9 mouse cellular contexts compared by ENCODE assay signal in genomic region chr8:71368366-71368765, GRCm38 (mm10). TPM values are rescaled to one million over a fixed set of nuclear protein-coding genes. Genes with fewer than 3 reads are reported as not detected.
DNase-seq lines count a peak whose midpoint lies in the region; ATAC-seq lines count a peak whose summit lies in the region.
"Had no signal": no experiment of that assay in that cellular context is flagged by ENCODE, and none has a peak within 500 bp of the region (broad histone marks: within the 10 kb centered on the region; RNA-seq: fewer than 3 reads in every experiment).

No protein-coding gene starts in this region.

- ATAC-seq in kidney, embryonic 14.5 days (ENCODE audit: low FRiP score, low TSS enrichment) = no peak

- H3K36me3 ChIP-seq in kidney, embryonic 14.5 days (ENCODE audit: control insufficient read depth, insufficient read depth, low read length) = peaks cover 22% of the 10 kb centered on the region
- peaks cover 8% of the 10 kb centered on the region; the same call in 1 of the 2 replicates for H3K36me3 ChIP-seq in macrophage (ENCODE audit: inconsistent target)

- H3K4me2 ChIP-seq in kidney, embryonic 14.5 days (replicated peaks; ENCODE audit: low read depth, low read length) = no peak overlapping the region; the same call in 1 of the 2 replicates

- H3K79me2 ChIP-seq in macrophage (ENCODE audit: inconsistent target) = peaks cover 13% of the 10 kb centered on the region; the same call in 1 of the 2 replicates

- no peaks in the 10 kb centered on the region for H3K9me3 ChIP-seq in kidney, embryonic 14.5 days (ENCODE audit: control insufficient read depth, low read length)

- H3K4me1 ChIP-seq in kidney, embryonic 14.5 days (ENCODE audit: control insufficient read depth, insufficient read depth, low read length) = peaks cover 14% of the 10 kb centered on the region
- peaks cover 3% of the 10 kb centered on the region; the same call in 1 of the 2 replicates for H3K4me1 ChIP-seq in brown adipose tissue, adult 24 weeks (ENCODE audit: control insufficient read depth, insufficient read depth, insufficient read length, low read length)

- DNase-seq in cerebellum, adult 11-12 months = peak; percentile 47
- no peak for DNase-seq in cerebellum, postnatal 4 days (ENCODE audit: low spot score in 2 of 2)
- no peak for DNase-seq in kidney, adult 9 months
- DNase-seq in urinary bladder, adult 18-20 months (ENCODE audit: low spot score in 2 of 2) = no peak
- DNase-seq in retina, embryonic 14.5 days (ENCODE audit: low spot score) = no peak

- H3K27ac ChIP-seq in kidney, embryonic 14.5 days (ENCODE audit: low read depth, low read length) = no peak overlapping the region
- H3K27ac ChIP-seq in brown adipose tissue, adult 24 weeks (replicated peaks; ENCODE audit: low read depth, low read length) = peak overlapping the region; percentile 70; the same call in 1 of the 2 replicates
- peak overlapping the region; percentile 97 for H3K27ac ChIP-seq in macrophage

- H3K9ac ChIP-seq in kidney, embryonic 14.5 days (ENCODE audit: low read depth, low read length) = peak overlapping the region; percentile 70; the same call in 1 of the 2 replicates

- H3K4me3 ChIP-seq in kidney, embryonic 14.5 days (ENCODE audit: low read length) = no peak overlapping the region
- no peak overlapping the region for H3K4me3 ChIP-seq in brown adipose tissue, adult 24 weeks (ENCODE audit: insufficient read depth, low read depth, low read length)
- H3K4me3 ChIP-seq in macrophage (ENCODE audit: inconsistent target) = peak overlapping the region; percentile 75

- H3K27me3 ChIP-seq in kidney, embryonic 14.5 days (ENCODE audit: control insufficient read depth, insufficient read depth, low read length) = no peaks in the 10 kb centered on the region

RNA-seq across cellular contexts. Expression of gene Use1, which starts 1.7 kb away (rescaled TPM):
- polyA plus RNA-seq in kidney, embryonic 14.5 days (2014; fragmentation: Nextera tagmentation; extraction: Ambion mirVana) = 112 and 115 TPM in 2 replicates
- polyA plus RNA-seq in brown adipose tissue, adult 24 weeks (2012; ENCODE audit: insufficient read depth, insufficient read length, missing spikeins) = 116 and 173 TPM in 2 replicates
- 100 to 1,000 TPM in 16 of 26 experiments, 10 to 100 TPM in 10; 44.5 to 178 (median 118) TPM for total RNA-seq in macrophage (2018; cell fraction: chromatin; rRNA removed)
- total RNA-seq in macrophage (2018; cell fraction: cytosol; rRNA removed) = 100 to 1,000 TPM in 20 of 26 experiments, 10 to 100 TPM in 6; 75.1 to 172 (median 110) TPM
- 100 to 1,000 TPM in 12 of 26 experiments, 10 to 100 TPM in 14; 49.8 to 147 (median 94.9) TPM for total RNA-seq in macrophage (2018; cell fraction: nucleus; rRNA removed)
- 88.4 to 157 TPM (median 128 TPM) in 3 replicates for polyA plus RNA-seq in macrophage (2018)

RNA-seq across cellular contexts. Expression of gene Ocel1, which starts 2.7 kb away (rescaled TPM):
- polyA plus RNA-seq in kidney, embryonic 14.5 days (2014; fragmentation: Nextera tagmentation; extraction: Ambion mirVana) = 4.6 and 5.2 TPM in 2 replicates
- polyA plus RNA-seq in brown adipose tissue, adult 24 weeks (2012; ENCODE audit: insufficient read depth, insufficient read length, missing spikeins) = 8.3 and 9.1 TPM in 2 replicates
- 10 to 100 TPM in 23 of 26 experiments, 1 to 10 TPM in 3; 7.5 to 60.0 (median 27.1) TPM for total RNA-seq in macrophage (2018; cell fraction: chromatin; rRNA removed)
- 10 to 100 TPM; 11.0 to 31.9 (median 21.0) TPM for total RNA-seq in macrophage (2018; cell fraction: cytosol; rRNA removed)
- 10 to 100 TPM in 23 of 26 experiments, 1 to 10 TPM in 3; 5.8 to 62.8 (median 26.0) TPM for total RNA-seq in macrophage (2018; cell fraction: nucleus; rRNA removed)
- polyA plus RNA-seq in macrophage (2018) = 10.2 to 15.8 TPM (median 13.3 TPM) in 3 replicates

RNA-seq across cellular contexts. Expression of gene Nr2f6, which starts 13.4 kb away (rescaled TPM):
- polyA plus RNA-seq in kidney, embryonic 14.5 days (2014; fragmentation: Nextera tagmentation; extraction: Ambion mirVana) = 134 and 149 TPM in 2 replicates
- 43.4 and 56.0 TPM in 2 replicates for polyA plus RNA-seq in brown adipose tissue, adult 24 weeks (2012; ENCODE audit: insufficient read depth, insufficient read length, missing spikeins)
- total RNA-seq in macrophage (2018; cell fraction: chromatin; rRNA removed) = 10 to 100 TPM in 8 of 26 experiments, 1 to 10 TPM in 18; 3.1 to 21.7 (median 7.9) TPM
- total RNA-seq in macrophage (2018; cell fraction: cytosol; rRNA removed) = 10 to 100 TPM in 14 of 26 experiments, 1 to 10 TPM in 12; 5.1 to 16.5 (median 10.1) TPM
- 10 to 100 TPM in 14 of 26 experiments, 1 to 10 TPM in 12; 4.8 to 22.1 (median 10.2) TPM for total RNA-seq in macrophage (2018; cell fraction: nucleus; rRNA removed)
- 3.7 to 12.5 TPM (median 11.6 TPM) in 3 replicates for polyA plus RNA-seq in macrophage (2018)

RNA-seq across cellular contexts. Expression of gene Ushbp1, which starts 27.2 kb away (rescaled TPM):
- 10.4 and 12.3 TPM in 2 replicates for polyA plus RNA-seq in kidney, embryonic 14.5 days (2014; fragmentation: Nextera tagmentation; extraction: Ambion mirVana)
- polyA plus RNA-seq in brown adipose tissue, adult 24 weeks (2012; ENCODE audit: insufficient read depth, insufficient read length, missing spikeins) = 12.8 and 20.7 TPM in 2 replicates
- not detected for total RNA-seq in macrophage (2018; cell fraction: chromatin; rRNA removed)
- not detected for total RNA-seq in macrophage (2018; cell fraction: cytosol; rRNA removed)
- not detected for total RNA-seq in macrophage (2018; cell fraction: nucleus; rRNA removed)
- not detected in 3 replicates for polyA plus RNA-seq in macrophage (2018)
- total RNA-seq: monocyte, adult 5-6 weeks had no signal

RNA-seq across cellular contexts. Expression of gene Babam1, which starts 28.3 kb away (rescaled TPM):
- polyA plus RNA-seq in kidney, embryonic 14.5 days (2014; fragmentation: Nextera tagmentation; extraction: Ambion mirVana) = 107 and 125 TPM in 2 replicates
- 78.3 and 79.0 TPM in 2 replicates for polyA plus RNA-seq in brown adipose tissue, adult 24 weeks (2012; ENCODE audit: insufficient read depth, insufficient read length, missing spikeins)
- total RNA-seq in macrophage (2018; cell fraction: chromatin; rRNA removed) = 100 to 1,000 TPM in 4 of 26 experiments, 10 to 100 TPM in 22; 25.6 to 122 (median 73.2) TPM
- 10 to 100 TPM; 57.0 to 87.0 (median 72.8) TPM for total RNA-seq in macrophage (2018; cell fraction: cytosol; rRNA removed)
- total RNA-seq in macrophage (2018; cell fraction: nucleus; rRNA removed) = 100 to 1,000 TPM in 3 of 26 experiments, 10 to 100 TPM in 23; 46.0 to 113 (median 70.0) TPM
- polyA plus RNA-seq in macrophage (2018) = 69.5 to 91.2 TPM (median 74.0 TPM) in 3 replicates
